Mouse (Mus musculus): Measurements from ENCODE around the gene Ubqln4.

DNA sequence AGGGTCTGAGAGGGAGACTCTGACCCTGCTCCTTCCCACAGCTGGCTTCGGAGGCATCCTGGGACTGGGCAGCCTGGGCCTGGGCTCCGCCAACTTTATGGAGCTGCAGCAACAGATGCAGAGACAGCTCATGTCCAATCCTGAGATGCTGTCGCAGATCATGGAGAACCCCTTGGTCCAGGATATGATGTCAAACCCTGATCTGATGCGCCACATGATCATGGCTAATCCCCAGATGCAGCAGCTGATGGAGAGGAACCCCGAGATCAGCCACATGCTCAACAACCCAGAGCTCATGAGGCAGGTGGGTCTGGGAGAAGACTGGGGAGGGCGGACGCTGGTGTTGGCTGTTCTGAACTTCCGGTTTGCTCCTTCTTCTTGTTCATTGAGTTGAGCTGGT is 3.1 kb downstream of the Ubqln4 start:
- TF ChIP-seq CTCF (IDR thresholded peaks at IDR 0.05; ENCODE audit: insufficient read depth, low read depth, low read length) (no peak), POLR2A (IDR thresholded peaks at IDR 0.05; ENCODE audit: insufficient read depth, low read depth, low read length) (no peak)
